Mouse (Mus musculus) thymus, adult 2 months (tissue): Measurements from ENCODE around the gene Megf11.

Source experiments
- CTCF ChIP-seq: fragments of 200-500 bp; IDR thresholded peaks from 2 replicates; pipeline ENCODE4 v1.5.1; 2012; ENCODE audit warnings: mild to moderate bottlenecking, control low read depth, low read length, moderate library complexity, borderline replicate concordance; ENCODE audit not compliant: control insufficient read depth, poor library complexity, insufficient read depth; ENCODE audit errors: extremely low read depth
- POLR2A ChIP-seq: fragments of 200-500 bp; IDR thresholded peaks from 2 replicates; pipeline ENCODE4 v1.6.1; 2012; ENCODE audit warnings: mild to moderate bottlenecking, low read length, control low read depth, moderate library complexity; ENCODE audit not compliant: control insufficient read depth, poor library complexity, insufficient read depth; ENCODE audit errors: extremely low read depth

GRCm38 (mm10) chr9:64385511-64386465, at the start of gene Megf11:
- TF ChIP-seq CTCF (no peak), POLR2A (no peak)
